Mouse (Mus musculus) lung, postnatal 14 days (tissue): Measurements from ENCODE around the gene Rnf43.
A peak's percentile ranks its signal among the peaks of the same experiment; 100 is the strongest.

Source experiments
- DNase-seq: peaks from one replicate; pipeline ENCODE4 v3.0.0; 2021

Gene Rnf43

DNA sequence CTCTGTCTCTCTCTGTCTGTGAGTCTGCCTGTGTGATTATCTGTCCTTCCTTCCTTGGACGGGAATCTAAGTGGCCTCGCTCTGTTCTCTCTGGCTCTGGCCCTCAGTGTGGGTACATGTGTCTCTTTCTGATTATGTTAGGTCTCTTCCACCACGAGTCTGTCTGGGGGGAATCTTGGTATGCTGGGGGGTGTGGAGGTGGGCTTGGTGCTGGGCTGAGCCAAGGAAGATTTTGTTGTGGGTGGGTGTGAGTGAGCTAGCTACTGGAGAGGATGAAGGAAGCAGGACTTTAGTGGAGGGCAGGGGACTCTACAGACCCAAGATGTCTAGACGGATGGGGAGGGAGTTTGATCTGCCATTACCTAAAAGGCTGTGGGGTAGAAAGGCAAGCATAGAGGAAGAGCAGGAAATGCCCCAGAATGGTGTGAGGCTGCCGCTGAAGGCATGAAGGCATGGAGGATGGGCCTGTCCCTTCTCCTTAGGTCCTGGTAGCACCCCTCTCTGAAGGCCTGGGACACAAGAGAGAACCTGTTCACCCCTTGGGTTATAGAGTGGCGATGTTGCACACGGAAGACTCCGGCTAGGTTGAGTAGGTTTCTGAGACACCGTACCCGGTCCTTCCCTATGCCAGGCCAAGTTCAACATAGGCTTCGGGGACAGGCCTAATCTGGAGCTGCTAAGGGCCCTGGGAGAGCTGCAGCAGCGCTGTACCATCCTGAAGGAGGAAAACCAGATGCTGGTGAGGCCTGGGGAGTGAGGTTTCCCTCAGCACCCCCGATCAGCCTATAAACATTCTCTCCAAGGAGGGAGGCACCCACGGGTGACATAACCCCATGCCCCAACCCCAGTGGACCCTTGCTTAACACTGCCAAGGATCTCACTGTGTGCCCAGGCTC is 99.5 kb downstream of the Rnf43 start:
- DNase-seq, result no peak

DNA sequence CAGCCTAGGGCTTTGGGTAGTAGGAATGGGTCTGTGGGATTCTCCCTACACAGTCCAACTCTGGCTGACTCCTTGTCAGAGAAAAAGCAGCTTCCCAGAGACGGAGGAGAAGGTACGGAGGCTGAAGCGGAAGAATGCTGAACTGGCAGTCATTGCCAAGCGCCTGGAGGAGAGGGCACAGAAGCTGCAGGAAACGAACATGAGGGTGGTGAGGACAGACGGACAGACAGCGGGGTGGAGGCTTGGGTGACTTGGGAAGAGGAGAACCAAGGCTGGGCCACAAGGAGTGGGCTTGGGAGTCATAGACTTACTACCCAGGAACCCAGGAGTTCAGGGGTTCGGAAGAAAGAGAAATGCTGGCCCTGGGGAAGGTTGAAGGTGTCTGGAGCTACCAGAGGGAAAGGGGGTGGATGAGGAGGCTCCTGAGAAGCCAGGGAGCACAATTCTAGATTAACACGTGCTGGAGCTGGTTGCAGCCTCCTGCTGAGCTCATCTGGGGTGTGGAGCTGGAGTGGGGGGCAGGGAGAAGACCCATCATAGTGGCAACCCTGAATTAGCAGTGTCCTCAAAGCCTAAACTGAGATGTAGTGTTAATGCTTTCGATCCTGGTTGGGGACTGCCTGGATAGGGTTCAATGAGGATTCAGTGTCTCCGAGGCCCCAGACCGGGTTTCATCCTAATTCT is 100.3 kb downstream of the Rnf43 start:
- DNase-seq, result no peak

DNA sequence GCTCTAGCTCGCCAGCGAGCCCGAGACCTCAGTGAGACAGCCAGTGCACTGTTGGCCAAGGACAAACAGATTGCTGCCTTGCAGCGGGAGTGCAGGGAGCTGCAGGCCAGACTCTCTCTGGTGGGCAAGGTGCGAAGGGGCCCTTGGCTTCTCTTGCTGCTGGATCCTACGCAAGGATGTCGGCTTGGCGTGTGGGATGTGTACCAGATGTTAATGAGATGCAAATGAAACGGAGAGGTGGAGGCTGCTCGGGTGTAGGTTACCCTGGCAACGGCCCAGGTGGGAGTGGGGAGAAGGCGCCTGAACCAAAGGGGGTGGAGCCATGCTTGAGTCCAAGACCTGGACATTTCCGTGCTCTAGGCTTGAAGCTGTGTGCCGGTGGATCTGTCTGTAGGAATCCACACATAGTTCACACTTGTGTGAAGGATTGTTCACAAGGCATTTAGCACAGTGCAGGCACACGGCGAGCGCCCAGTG is 101.0 kb downstream of the Rnf43 start:
- no peak for DNase-seq

DNA sequence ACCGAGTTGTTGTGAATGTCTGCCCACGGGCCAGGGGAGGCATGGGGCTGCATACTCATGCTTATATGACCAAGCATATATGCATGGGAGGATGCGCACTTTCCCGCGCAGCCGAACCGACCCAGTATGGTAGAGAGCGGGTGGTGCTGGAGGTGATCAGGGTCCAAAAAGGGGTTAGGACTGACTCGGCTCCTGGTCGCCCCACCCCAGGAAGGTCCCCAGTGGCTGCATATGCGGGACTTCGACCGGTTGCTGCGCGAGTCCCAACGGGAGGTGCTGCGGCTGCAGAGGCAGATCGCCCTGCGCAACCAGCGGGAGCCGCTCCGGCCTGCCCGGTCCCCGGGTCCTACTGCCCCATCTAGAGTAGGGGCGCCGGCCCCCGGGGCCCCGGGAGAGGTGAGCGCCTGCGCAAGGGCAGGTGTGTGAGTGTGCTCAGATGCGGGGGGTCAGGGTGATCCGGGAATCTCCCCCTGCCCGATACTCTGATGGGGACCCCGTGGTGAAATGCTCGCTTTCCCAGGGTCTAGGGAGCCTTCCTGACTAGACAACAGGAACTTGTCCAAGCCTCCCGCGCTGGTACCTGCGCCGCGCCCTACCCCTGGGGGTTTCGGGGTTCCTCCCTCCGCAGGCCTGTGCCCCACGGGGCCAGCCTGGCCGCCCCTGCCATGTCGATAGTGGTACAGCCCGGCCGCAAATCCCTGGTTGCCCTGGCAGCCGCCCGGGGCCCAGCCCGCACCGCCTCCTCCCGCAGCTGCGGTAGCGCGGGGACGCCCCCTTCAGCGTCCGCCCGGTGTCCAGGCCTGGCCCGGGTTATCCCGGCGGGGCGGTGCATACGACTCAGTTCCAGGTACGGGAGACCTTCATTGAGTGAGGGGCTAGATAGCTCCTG is 101.7 kb downstream of the Rnf43 start:
- DNase-seq, result no peak

DNA sequence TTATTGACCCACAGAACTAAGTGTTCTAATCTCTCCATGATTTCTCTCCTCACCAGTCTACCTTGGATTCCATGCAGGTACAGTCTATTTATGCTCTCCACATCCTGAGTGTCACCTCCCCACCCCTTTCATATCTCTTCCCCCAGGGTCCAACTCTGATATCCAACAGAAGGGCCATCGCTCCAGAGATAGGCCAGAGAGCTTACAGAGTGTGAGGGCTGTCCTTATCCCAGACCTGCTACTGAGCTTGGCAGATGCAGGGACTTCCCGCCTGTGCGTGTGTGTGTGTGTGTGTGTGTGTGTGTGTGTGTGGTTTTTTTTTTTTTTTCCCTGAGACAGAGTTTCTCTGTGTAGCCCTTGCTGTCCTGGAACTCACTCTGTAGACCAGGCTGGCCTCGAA is 106.2 kb downstream of the Rnf43 start:
- no peak for DNase-seq

DNA sequence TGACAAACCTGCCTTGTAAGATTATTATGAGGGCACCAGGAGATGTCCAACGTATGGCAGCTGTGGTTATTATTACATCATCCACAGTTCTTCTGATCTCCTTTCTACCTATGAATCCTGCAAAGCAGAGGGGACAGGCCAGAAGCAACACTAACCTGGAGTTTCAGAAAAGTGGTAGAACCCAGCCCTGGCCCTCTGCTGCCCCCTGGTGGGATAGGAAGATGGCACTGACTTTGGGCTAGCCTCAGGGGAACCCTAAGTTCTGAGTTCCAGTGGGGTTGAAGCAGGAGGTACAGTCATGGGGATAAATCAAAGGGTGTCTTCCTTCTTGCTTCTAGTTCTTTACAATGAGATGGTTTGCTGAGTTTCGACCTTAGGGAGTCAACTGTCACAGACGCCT is 108.5 kb downstream of the Rnf43 start:
- peak; percentile 86 for DNase-seq

DNA sequence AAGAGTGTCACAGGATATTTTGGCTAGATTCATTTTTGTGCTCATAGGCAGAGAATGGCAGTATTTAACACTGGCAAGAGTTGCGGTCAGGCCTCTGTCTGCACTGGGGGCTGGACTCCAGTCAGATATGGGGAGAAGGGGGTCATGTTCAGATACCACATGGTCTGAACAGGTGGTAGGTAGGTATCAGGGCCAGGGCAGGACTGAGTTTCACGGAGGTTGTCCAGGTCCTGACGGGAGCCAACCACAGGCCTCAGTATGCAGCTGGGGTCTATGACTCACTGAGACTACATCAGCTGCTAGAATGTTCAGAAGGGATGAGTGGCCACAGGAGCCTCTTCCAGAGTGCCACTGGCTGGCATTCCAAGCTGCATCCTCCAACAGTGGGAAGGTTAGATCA is 109.8 kb downstream of the Rnf43 start:
- DNase-seq, result no peak

DNA sequence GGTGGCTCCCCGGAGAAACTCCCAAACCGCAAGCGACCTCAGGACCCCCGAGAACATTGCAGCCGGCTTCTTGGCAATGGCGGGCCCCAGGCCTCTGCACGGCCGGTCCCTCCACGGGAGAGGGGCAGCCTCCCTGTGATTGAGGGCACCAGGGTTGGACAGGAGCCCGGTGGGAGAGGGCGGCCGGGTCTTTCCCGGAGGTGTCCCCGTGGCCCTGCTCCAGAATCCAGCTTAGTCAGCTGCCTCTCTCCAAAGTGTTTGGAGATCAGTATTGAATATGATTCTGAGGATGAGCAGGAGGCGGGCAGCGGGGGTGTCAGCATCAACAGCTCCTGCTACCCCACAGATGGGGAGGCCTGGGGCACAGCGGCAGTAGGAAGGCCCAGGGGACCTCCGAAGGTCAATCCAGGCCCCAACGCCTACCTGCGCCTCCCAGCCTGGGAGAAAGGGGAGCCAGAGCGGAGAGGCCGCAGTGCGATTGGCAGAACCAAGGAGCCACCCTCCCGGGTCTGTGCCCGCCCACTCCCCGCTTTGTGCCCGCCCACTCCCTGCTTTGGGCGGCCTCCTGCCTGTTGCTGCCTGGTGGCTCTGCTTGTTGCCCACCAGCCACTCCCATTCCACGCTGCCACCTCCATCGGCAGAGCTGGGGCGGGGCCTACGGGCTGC is 115.7 kb downstream of the Rnf43 start:
- DNase-seq, result peak; percentile 69

DNA sequence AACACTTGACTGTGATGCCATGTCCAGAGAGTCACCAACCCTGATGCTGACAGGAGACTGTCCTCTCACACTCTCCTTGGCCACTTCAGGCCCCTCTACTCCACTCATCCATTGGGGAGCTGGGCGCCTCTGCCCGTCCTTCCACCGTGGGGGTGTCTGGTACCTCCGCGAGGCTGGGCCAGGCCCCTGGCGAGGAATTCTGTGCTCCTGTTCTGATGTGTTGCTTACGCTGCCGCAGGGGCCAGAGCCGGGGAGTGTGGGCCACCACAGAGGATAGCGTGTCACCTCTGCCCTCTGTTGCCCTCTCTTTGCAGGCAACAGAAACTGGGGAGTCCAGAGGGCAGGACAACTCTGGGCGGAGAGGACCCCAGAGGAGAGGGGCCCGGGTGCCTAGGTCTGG is 116.4 kb downstream of the Rnf43 start:
- DNase-seq, result no peak

DNA sequence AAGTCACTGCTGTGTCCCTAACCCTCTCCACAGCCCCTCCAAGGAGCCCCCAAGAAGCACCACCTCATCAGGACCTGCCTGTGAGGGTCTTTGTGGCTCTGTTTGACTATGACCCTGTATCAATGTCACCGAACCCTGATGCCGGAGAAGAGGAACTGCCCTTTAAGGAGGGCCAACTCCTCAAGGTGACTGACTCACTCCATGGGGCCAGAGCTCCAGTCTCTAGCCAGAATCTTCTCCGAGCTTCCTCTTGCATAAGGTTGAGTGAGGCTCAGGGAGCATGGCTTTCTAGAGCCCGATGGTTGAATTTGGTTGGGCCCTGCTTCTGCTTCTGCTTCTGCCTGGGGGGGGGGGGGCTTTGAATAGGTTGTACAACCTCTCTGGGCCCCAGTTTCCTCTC is 116.9 kb downstream of the Rnf43 start:
- no peak for DNase-seq

DNA sequence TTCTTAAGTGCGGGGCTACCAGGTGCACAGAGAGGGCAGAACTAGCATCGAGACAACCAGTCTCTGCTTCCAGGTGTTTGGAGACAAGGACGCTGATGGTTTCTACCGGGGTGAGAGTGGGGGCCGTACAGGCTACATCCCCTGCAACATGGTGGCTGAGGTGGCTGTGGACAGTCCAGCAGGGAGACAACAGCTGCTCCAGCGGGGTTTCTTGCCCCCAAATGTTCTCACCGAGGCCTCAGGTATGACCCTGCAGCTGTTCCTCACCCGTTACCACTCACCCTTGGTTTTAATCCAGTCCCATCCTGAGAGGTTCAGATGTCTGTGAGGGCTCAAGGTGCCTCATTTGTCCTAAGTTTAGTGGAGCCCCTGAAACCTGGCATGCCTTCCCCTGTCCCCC is 117.6 kb downstream of the Rnf43 start:
- no peak for DNase-seq
